Comparison of ENCODE assay signal across 7 mouse cellular contexts in the genomic region with DNA sequence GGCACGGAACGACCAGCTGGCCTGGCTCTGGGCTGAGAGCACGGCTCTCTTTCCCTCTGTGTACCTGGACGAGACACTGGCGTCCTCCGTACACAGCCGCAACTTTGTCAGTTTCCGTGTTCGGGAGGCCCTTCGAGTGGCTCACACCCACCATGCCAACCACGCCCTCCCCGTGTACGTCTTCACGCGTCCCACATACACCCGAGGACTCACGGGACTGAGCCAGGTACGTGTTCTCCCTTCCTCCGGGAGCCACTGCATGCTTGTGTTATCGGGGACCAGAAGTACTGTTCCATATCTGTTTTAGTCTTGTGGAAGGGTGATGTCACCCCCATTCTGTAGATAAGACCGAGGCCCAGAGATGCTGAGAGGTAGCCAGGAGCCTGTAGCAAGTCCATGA. TPM values are rescaled to one million over a fixed set of nuclear protein-coding genes. Genes with fewer than 3 reads are reported as not detected.
A peak's percentile ranks its signal among the peaks of the same experiment; 100 is the strongest.
DNase-seq lines count a peak whose midpoint lies in the region; ATAC-seq and TF ChIP-seq lines count a peak whose summit lies in the region.

No protein-coding gene starts in this region.

- DNase-seq in ES-E14 (ENCODE audit: low read depth, low spot score): no peak
- DNase-seq in lung, postnatal 0 days (ENCODE audit: low spot score): peak; percentile 45
- DNase-seq in right cerebral cortex, postnatal 10 days (ENCODE audit: low spot score in 2 of 2): no peak
- DNase-seq in layer of hippocampus, adult 2 months (ENCODE audit: low spot score in 2 of 2): no peak
- no peak for DNase-seq in right cerebral cortex, postnatal 4 days

- peak overlapping the region; percentile 93 for H3K4me2 ChIP-seq in hindbrain, embryonic 13.5 days
- H3K4me2 ChIP-seq in lung, postnatal 0 days (replicated peaks; ENCODE audit: low read depth, low read length): peak overlapping the region; percentile 70

- no peak for TF ChIP-seq EP300 in lung, postnatal 0 days (IDR thresholded peaks at IDR 0.05)

- H3K9me3 ChIP-seq in ES-E14 (ENCODE audit: control insufficient read depth, insufficient read depth, low read depth, low read length): no peaks in the 10 kb centered on the region
- H3K9me3 ChIP-seq in hindbrain, embryonic 13.5 days: no peaks in the 10 kb centered on the region
- no peaks in the 10 kb centered on the region for H3K9me3 ChIP-seq in lung, postnatal 0 days (ENCODE audit: low read length)

- H3K27ac ChIP-seq in ES-E14 (ENCODE audit: insufficient read depth, low read depth, low read length, poor library complexity, severe bottlenecking): no peak overlapping the region
- H3K27ac ChIP-seq in brown adipose tissue, adult 24 weeks (replicated peaks; ENCODE audit: low read depth, low read length): peak overlapping the region; percentile 47; the same call in 1 of the 2 replicates
- peak overlapping the region; percentile 85; the same call in 1 of the 2 replicates for H3K27ac ChIP-seq in hindbrain, embryonic 13.5 days
- peak overlapping the region; percentile 29 for H3K27ac ChIP-seq in lung, postnatal 0 days (ENCODE audit: low read length)
- no peak overlapping the region for H3K27ac ChIP-seq in layer of hippocampus, adult 2 months

- no peak for ATAC-seq in hindbrain, embryonic 13.5 days (ENCODE audit: low FRiP score)
- no peak for ATAC-seq in lung, postnatal 0 days

- H3K9ac ChIP-seq in ES-E14 (ENCODE audit: insufficient read depth, low read depth, low read length, poor library complexity, severe bottlenecking): no peak overlapping the region; the same call in 1 of the 2 replicates
- peak overlapping the region; percentile 94 for H3K9ac ChIP-seq in hindbrain, embryonic 13.5 days
- H3K9ac ChIP-seq in lung, postnatal 0 days (replicated peaks; ENCODE audit: low read depth): no peak overlapping the region

- no peak for TF ChIP-seq CTCF in lung, postnatal 0 days (IDR thresholded peaks at IDR 0.05)
- TF ChIP-seq CTCF in layer of hippocampus, adult 2 months (conservative IDR thresholded peaks at IDR 0.05): no peak

- WGBS in hindbrain, embryonic 13.5 days: 96% methylated on average over 21 of the region's 21 CpGs
- 64% methylated on average over 21 of the region's 21 CpGs for WGBS in lung, postnatal 0 days

- H3K36me3 ChIP-seq in ES-E14 (ENCODE audit: control insufficient read depth, insufficient read depth, low read length, poor library complexity, severe bottlenecking): peaks cover 17% of the 10 kb centered on the region
- peaks cover 50% of the 10 kb centered on the region for H3K36me3 ChIP-seq in hindbrain, embryonic 13.5 days
- H3K36me3 ChIP-seq in lung, postnatal 0 days (ENCODE audit: insufficient read depth, low read length): peaks cover 8% of the 10 kb centered on the region; the same call in 1 of the 2 replicates

- H3K4me1 ChIP-seq in ES-E14 (ENCODE audit: control insufficient read depth in 2 of 2, insufficient read depth in 2 of 2, low read length in 2 of 2, poor library complexity in 1 of 2): peaks cover 0 to 23% of the 10 kb centered on the region in 2 experiments; a peak in 3 of 4 replicates
- H3K4me1 ChIP-seq in brown adipose tissue, adult 24 weeks (ENCODE audit: control insufficient read depth, insufficient read depth, insufficient read length, low read length): peaks cover 32% of the 10 kb centered on the region
- H3K4me1 ChIP-seq in hindbrain, embryonic 13.5 days (replicated peaks): peaks cover 48% of the 10 kb centered on the region
- H3K4me1 ChIP-seq in lung, postnatal 0 days (ENCODE audit: insufficient read depth, low read depth, low read length): peaks cover 10% of the 10 kb centered on the region; the same call in 1 of the 2 replicates

- in situ Hi-C loops in ES-E14 (cut with MboI; ENCODE audit: low sequenced_read_pairs in 2 of 2, unreplicated experiment in 2 of 2): no loop called here

- H3K27me3 ChIP-seq in hindbrain, embryonic 13.5 days: no peaks in the 10 kb centered on the region
- no peaks in the 10 kb centered on the region for H3K27me3 ChIP-seq in lung, postnatal 0 days (replicated peaks; ENCODE audit: insufficient read depth, low read length)

- peak overlapping the region; percentile 67 to 81; a peak in 1 of 4 replicates for H3K4me3 ChIP-seq in ES-E14 (ENCODE audit: insufficient read depth in 1 of 2, low read depth in 1 of 2, low read length in 2 of 2, poor library complexity in 1 of 2, severe bottlenecking in 1 of 2)
- H3K4me3 ChIP-seq in brown adipose tissue, adult 24 weeks (ENCODE audit: insufficient read depth, low read depth, low read length): peak overlapping the region; percentile 87
- H3K4me3 ChIP-seq in hindbrain, embryonic 13.5 days: peak overlapping the region; percentile 92
- H3K4me3 ChIP-seq in lung, postnatal 0 days (ENCODE audit: low read depth, low read length): peak overlapping the region; percentile 63; the same call in 1 of the 2 replicates
- H3K4me3 ChIP-seq in layer of hippocampus, adult 2 months: no peak overlapping the region; the same call in 1 of the 2 replicates

TF ChIP-seq in ES-E14, 5 proteins besides CTCF, POLR2A, EP300 and RAD21:
- no peak for TF ChIP-seq CHD2 (IDR thresholded peaks at IDR 0.05; ENCODE audit: low read depth, low read length)
- TF ChIP-seq HCFC1 (IDR thresholded peaks at IDR 0.05; ENCODE audit: borderline replicate concordance, insufficient read depth, low read length): no peak
- TF ChIP-seq MAFK (IDR thresholded peaks at IDR 0.05; ENCODE audit: insufficient read depth, low read depth, low read length): no peak
- TF ChIP-seq ZC3H11A (IDR thresholded peaks at IDR 0.05; ENCODE audit: borderline replicate concordance, low read depth, low read length): no peak
- no peak for TF ChIP-seq ZNF384 (IDR thresholded peaks at IDR 0.05; ENCODE audit: low read depth, low read length)
TF ChIP-seq in ES-E14: peak in this region for 0.

RNA-seq across cellular contexts. Expression of a gene that starts 3.1 kb away (rescaled TPM):
- total RNA-seq in ES-E14 (2012; rRNA removed): 68.1 and 117 TPM in 2 replicates
- polyA plus RNA-seq in brown adipose tissue, adult 24 weeks (2012; ENCODE audit: insufficient read depth, insufficient read length, missing spikeins): 14.1 and 14.2 TPM in 2 replicates
- polyA plus RNA-seq in hindbrain, embryonic 13.5 days (2015; fragmentation: Nextera tagmentation; extraction: Ambion mirVana): 80.4 and 87.1 TPM in 2 replicates
- polyA plus RNA-seq in lung, postnatal 0 days (2015; fragmentation: Nextera tagmentation; extraction: Ambion mirVana): 103 and 104 TPM in 2 replicates
- total RNA-seq in layer of hippocampus, adult 2 months (2021): 10 to 100 TPM; 11.5 to 16.9 TPM

RNA-seq across cellular contexts. Expression of a gene that starts 5.9 kb away (rescaled TPM):
- total RNA-seq in ES-E14 (2012; rRNA removed): 11.8 and 19.2 TPM in 2 replicates
- 25.2 and 46.4 TPM in 2 replicates for polyA plus RNA-seq in brown adipose tissue, adult 24 weeks (2012; ENCODE audit: insufficient read depth, insufficient read length, missing spikeins)
- polyA plus RNA-seq in hindbrain, embryonic 13.5 days (2015; fragmentation: Nextera tagmentation; extraction: Ambion mirVana): 7.4 and 8.4 TPM in 2 replicates
- polyA plus RNA-seq in lung, postnatal 0 days (2015; fragmentation: Nextera tagmentation; extraction: Ambion mirVana): 9.7 and 11.0 TPM in 2 replicates
- total RNA-seq in layer of hippocampus, adult 2 months (2021): 1 to 10 TPM; 6.9 to 7.6 TPM

RNA-seq across cellular contexts. Expression of a gene that starts 7.8 kb away (rescaled TPM):
- total RNA-seq in ES-E14 (2012; rRNA removed): 14.0 and 14.2 TPM in 2 replicates
- polyA plus RNA-seq in brown adipose tissue, adult 24 weeks (2012; ENCODE audit: insufficient read depth, insufficient read length, missing spikeins): 31.2 and 49.0 TPM in 2 replicates
- polyA plus RNA-seq in hindbrain, embryonic 13.5 days (2015; fragmentation: Nextera tagmentation; extraction: Ambion mirVana): 105 and 108 TPM in 2 replicates
- polyA plus RNA-seq in lung, postnatal 0 days (2015; fragmentation: Nextera tagmentation; extraction: Ambion mirVana): 38.1 and 41.5 TPM in 2 replicates
- total RNA-seq in layer of hippocampus, adult 2 months (2021): 10 to 100 TPM; 77.2 to 83.1 TPM

RNA-seq across cellular contexts. Expression of a gene that starts 7.8 kb away (rescaled TPM):
- total RNA-seq in ES-E14 (2012; rRNA removed): 7.3 and 13.3 TPM in 2 replicates
- polyA plus RNA-seq in brown adipose tissue, adult 24 weeks (2012; ENCODE audit: insufficient read depth, insufficient read length, missing spikeins): 25.9 and 31.3 TPM in 2 replicates
- polyA plus RNA-seq in hindbrain, embryonic 13.5 days (2015; fragmentation: Nextera tagmentation; extraction: Ambion mirVana): 14.1 and 16.5 TPM in 2 replicates
- 17.9 and 22.0 TPM in 2 replicates for polyA plus RNA-seq in lung, postnatal 0 days (2015; fragmentation: Nextera tagmentation; extraction: Ambion mirVana)
- 10 to 100 TPM; 10.9 to 12.6 TPM for total RNA-seq in layer of hippocampus, adult 2 months (2021)

RNA-seq across cellular contexts. Expression of a gene that starts 9.8 kb away (rescaled TPM):
- total RNA-seq in ES-E14 (2012; rRNA removed): 0.54 and 1.2 TPM in 2 replicates
- polyA plus RNA-seq in brown adipose tissue, adult 24 weeks (2012; ENCODE audit: insufficient read depth, insufficient read length, missing spikeins): 0.63 TPM in 1 of 2 replicates, not detected in the other
- 1.3 and 1.6 TPM in 2 replicates for polyA plus RNA-seq in hindbrain, embryonic 13.5 days (2015; fragmentation: Nextera tagmentation; extraction: Ambion mirVana)
- polyA plus RNA-seq in lung, postnatal 0 days (2015; fragmentation: Nextera tagmentation; extraction: Ambion mirVana): 1.7 and 2.2 TPM in 2 replicates
- total RNA-seq in layer of hippocampus, adult 2 months (2021): 1 to 10 TPM; 2.0 to 2.1 TPM

Comparison
In these comparisons a context has a peak if more than half of its experiments do, and no peak if none do; other contexts are left out.
1. H3K27ac ChIP-seq: peak in brown adipose tissue, adult 24 weeks (single experiment), hindbrain, embryonic 13.5 days (single experiment) and lung, postnatal 0 days (single experiment); none in ES-E14 (single experiment) and layer of hippocampus, adult 2 months (single experiment).